Mouse (Mus musculus): ENCODE results near the gene Odam. TPM values are rescaled to one million over a fixed set of nuclear protein-coding genes. Genes with fewer than 3 reads are reported as not detected.

Odam gene
- not detected in 2 replicates for total RNA-seq (2017)

- no peak for ATAC-seq (ENCODE audit: extremely low read depth, insufficient number of reproducible peaks, low FRiP score, poor library complexity, severe bottlenecking)
Observed at GRCm38 (mm10) chr5:87884729-87885128, at the start of gene Odam. Gene Odam, plus strand, starts transcription at chr5:87885029.

GRCm38 (mm10) chr5:87855136-87855716 is 29.6 kb upstream of the Odam start:
- no peak for ATAC-seq (ENCODE audit: extremely low read depth, insufficient number of reproducible peaks, low FRiP score, poor library complexity, severe bottlenecking)

DNA sequence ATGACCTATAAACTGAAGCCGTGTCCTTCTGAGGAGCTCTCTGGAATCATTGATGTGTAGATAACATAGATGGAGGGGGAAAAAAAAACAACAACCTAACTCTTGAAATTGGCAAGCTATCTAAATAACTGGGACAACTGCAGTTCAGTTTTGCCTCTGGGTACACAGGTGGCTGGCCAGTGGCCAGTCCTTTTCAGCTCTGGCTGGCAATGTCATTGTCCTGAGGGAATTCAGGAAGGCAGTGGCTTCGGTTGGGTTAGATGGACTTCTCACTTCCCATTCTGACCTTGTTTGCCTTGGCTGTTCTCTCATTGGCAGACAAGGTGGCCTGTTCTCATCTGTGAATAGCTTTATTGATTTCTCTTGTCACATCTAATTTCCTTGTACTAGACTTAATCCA is 14.7 kb upstream of the Odam start:
- no peak for ATAC-seq (ENCODE audit: extremely low read depth, insufficient number of reproducible peaks, low FRiP score, poor library complexity, severe bottlenecking)

- ATAC-seq (ENCODE audit: extremely low read depth, insufficient number of reproducible peaks, low FRiP score, poor library complexity, severe bottlenecking) = no peak
Observed at GRCm38 (mm10) chr5:87871423-87871822, 13.4 kb upstream of the Odam start.

DNA sequence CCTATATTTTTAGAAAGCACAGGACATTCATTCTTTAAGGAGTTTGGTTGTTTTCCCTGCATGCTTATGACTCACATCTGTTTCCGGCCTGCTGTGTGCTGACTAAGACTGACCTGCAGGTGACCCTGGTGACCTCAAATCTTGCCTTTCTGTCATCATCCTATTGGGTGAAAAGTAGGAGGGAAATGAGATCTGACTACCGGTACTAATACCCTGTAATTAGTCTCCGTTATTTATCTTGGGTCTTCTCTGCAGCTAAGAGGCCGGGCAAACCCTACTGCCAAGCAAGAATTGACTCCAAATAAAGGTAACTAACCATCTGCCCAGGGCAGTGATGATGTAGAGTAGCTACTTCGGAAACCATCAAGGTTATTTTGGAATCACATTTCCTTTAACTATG is 40.5 kb downstream of the Odam start, which contains the start of gene Csn3:
Gene Csn3 (plus strand): TSS at position 208 of the 400 bp plus-strand sequence.
- no peak for ATAC-seq (ENCODE audit: extremely low read depth, insufficient number of reproducible peaks, low FRiP score, poor library complexity, severe bottlenecking)

- no peak for ATAC-seq (ENCODE audit: extremely low read depth, insufficient number of reproducible peaks, low FRiP score, poor library complexity, severe bottlenecking)
Observed at GRCm38 (mm10) chr5:87931603-87932002, 46.8 kb downstream of the Odam start.

- no peak for ATAC-seq (ENCODE audit: extremely low read depth, insufficient number of reproducible peaks, low FRiP score, poor library complexity, severe bottlenecking)
Observed at GRCm38 (mm10) chr5:87940752-87941151, 55.9 kb downstream of the Odam start.

- ATAC-seq (ENCODE audit: extremely low read depth, insufficient number of reproducible peaks, low FRiP score, poor library complexity, severe bottlenecking) = no peak
Observed at GRCm38 (mm10) chr5:87942515-87942914, 57.7 kb downstream of the Odam start.

Other genes starting within 250 kb of the Odam start
- not detected in 2 replicates for gene Csn1s1, start 218.8 kb upstream of the Odam start, total RNA-seq (2017)
- not detected in 2 replicates for gene Csn2, start 185.4 kb upstream of the Odam start, total RNA-seq (2017)
- not detected in 2 replicates for gene Csn1s2a, start 110.5 kb upstream of the Odam start, total RNA-seq (2017)
- gene Csn1s2b, start 76.9 kb upstream of the Odam start, total RNA-seq (2017) = 0.25 and 0.35 TPM in 2 replicates
- not detected in 2 replicates for gene Prr27, start 59.3 kb upstream of the Odam start, total RNA-seq (2017)
- not detected in 2 replicates for gene Csn3, start 40.5 kb downstream of the Odam start, total RNA-seq (2017)
- not detected in 2 replicates for gene 2310003L06Rik, start 84.4 kb downstream of the Odam start, total RNA-seq (2017)
- gene Gm28434, start 84.5 kb downstream of the Odam start, total RNA-seq (2017) = not detected in 2 replicates
- not detected in 2 replicates for gene Cabs1, start 94.4 kb downstream of the Odam start, total RNA-seq (2017)
- gene Smr3a, start 117.5 kb downstream of the Odam start, total RNA-seq (2017) = not detected in 2 replicates
- not detected in 2 replicates for gene Smr2, start 201.5 kb downstream of the Odam start, total RNA-seq (2017)
- not detected in 2 replicates for gene Gm11116, start 226.5 kb downstream of the Odam start, total RNA-seq (2017)

Data from neutrophil, adult 5-6 weeks (primary cell).